Mouse (Mus musculus) cerebellum, adult 2 months (tissue): ENCODE measurements around the gene Cib1. TPM values are rescaled to one million over a fixed set of nuclear protein-coding genes. Genes with fewer than 3 reads are reported as not detected.

Source experiments
- DNase-seq, 2 experiments: peaks; one replicate each; pipeline ENCODE4 v3.0.0; 2021
- H3K27ac ChIP-seq: fragments of 200-500 bp; 2 replicates; pipeline ENCODE4 v1.5.1; 2012; ENCODE audit warnings: low read length, control low read depth, inconsistent platforms; ENCODE audit not compliant: insufficient read depth
- H3K27me3 ChIP-seq: fragments of 200-500 bp; 2 replicates; pipeline ENCODE4 v1.6.1; 2012; ENCODE audit warnings: inconsistent platforms, mild to moderate bottlenecking, low read length, moderate library complexity; ENCODE audit not compliant: control insufficient read depth, insufficient read depth
- H3K4me1 ChIP-seq: fragments of 200-500 bp; 2 replicates; pipeline ENCODE4 v1.6.1; 2011; ENCODE audit warnings: low read length; ENCODE audit not compliant: control insufficient read depth, insufficient read depth
- H3K4me3 ChIP-seq: fragments of 200-500 bp; replicated peaks from 2 replicates; pipeline ENCODE3; 2011; ENCODE audit warnings: mild to moderate bottlenecking, low read depth, low read length, control low read depth; ENCODE audit not compliant: insufficient read depth
- CTCF ChIP-seq: fragments of 200-500 bp; IDR thresholded peaks from 2 replicates; pipeline ENCODE4 v1.5.1; 2011; ENCODE audit warnings: low read depth, mild to moderate bottlenecking, control low read depth, low read length, moderate library complexity, borderline replicate concordance; ENCODE audit not compliant: insufficient read depth
- POLR2A ChIP-seq: fragments of 200-500 bp; IDR thresholded peaks from 2 replicates; pipeline ENCODE4 v1.6.1; 2011; ENCODE audit warnings: low read length, control low read depth, borderline replicate concordance; ENCODE audit not compliant: insufficient read depth
- WGBS: fragments of 180-500 bp; shearing (Covaris S2); methylation state at CpG from one replicate; pipeline ENCODE4 v1.1.7; 2018; 5-methylcytosine and 5-hydroxymethylcytosine counted together
- polyA plus RNA-seq: library from polyadenylated mRNA; depleted of rRNA; stranded (reverse); fragments of >200 nt; gene quantifications from 2 replicates; pipeline ENCODE4 v1.2.3, GENCODE M21; 2012

Gene Cib1
- polyA plus RNA-seq, 1 experiment = 40.1 TPM

DNA sequence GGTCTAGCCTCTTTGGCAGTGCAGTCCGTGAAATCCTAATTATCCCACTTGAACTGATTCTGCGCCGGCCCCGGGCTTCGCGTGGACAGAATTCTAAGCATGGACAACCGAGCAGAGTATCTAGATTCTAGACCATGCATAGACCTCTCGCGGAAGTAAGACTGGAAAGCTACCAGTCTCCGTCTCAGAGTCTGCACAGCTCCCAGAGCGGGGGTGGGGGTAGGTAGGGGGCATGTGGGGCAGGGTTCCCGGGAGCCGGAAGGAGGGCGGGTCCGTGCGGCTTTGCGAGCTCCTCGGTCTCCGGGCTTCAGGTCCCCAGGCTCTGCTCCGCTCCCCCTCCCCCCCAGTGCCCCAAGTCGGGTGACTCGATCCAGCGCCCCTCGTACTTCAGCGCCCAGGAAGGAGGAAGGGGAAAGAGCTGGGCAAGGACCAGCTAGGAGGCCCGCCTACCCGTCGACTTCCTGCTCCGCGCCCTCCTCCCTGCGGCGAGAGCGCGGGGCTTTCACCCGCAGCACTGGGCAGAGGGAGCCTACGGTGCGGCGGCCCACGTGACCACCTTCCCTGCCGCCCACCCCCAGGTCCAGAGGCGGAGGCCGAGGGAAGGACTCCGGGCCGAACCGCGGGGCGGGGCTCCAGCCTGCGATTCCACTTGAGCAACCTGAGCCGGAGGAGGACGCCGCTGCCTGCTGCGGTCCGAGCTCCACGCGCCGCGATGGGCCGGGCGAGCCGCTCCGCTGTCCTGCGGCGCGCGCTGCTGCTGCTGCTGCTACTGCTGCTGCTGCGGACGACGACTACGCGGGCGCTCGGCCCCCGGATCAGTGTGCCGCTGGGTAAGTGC lies 34.5 kb downstream of the Cib1 start:
- Histone ChIP-seq H3K4me1 (peaks cover 3% of the 10 kb centered on the region; the same call in 1 of the 2 replicates), H3K27me3 (no peaks in the 10 kb centered on the region), H3K4me3 (peak overlapping the region; percentile 82), H3K27ac (peak overlapping the region; percentile 63)
- under 1% methylated on average over 74 of the region's 74 CpGs for WGBS
- TF ChIP-seq CTCF = no peak
- TF ChIP-seq POLR2A = peak; percentile 42
- DNase-seq = peak; percentile 79 to 80

DNA sequence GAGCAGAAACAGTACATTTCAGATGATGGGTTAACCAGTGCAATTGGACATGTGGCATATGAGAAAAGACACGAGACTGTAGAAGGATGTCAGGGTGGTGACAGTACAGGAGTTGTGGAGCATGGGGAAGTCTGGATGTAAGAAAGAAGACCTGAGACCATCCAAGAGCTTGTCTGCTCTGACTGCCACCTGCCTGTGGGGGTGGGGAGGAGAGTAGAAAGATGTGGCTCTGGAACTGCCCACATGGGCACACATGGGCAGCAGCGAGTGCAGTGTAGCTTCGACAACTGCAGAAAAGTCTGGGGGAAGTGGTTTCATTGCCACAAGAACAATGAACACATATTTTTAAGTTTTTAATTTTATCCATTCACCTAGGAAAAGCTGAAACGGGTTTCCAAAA lies 35.2 kb downstream of the Cib1 start:
- no peak overlapping the region for H3K27ac ChIP-seq
- WGBS = 39% methylated on average over 4 of the region's 4 CpGs

DNA sequence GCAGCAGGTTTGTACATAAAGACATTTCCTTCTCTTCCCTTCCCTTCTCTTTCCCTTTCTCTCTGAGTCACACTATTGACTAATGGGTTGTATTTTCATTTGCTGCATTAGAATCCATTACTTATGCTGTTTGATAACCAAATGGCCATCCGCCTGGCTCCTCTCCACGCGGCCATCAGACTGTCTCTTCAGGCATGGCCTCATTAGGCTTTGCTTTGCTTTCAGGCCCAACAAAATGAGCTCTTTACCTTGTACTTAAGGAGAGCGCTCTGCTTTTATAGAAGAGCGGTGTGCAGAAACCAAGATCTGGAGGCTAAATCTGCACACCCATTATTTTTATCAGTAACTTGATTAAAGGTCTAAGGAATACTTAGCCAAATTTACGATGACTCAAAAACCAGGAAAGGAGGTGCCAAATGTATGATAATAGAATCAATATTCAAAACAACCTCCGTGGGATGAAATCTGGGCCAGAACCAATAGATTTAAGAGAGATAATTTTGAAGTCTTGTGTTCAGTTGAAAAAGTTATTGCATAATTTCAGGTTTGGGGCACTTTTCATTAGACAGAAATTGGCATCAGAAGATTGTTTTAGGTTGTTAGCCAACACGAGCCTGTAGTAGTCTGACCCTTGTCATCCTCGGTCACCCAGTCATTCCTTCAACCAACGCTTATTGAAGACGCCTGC lies 36.9 kb downstream of the Cib1 start:
- no peak for DNase-seq
- Histone ChIP-seq H3K27me3 (no peaks in the 10 kb centered on the region), H3K4me3 (no peak overlapping the region), H3K27ac (no peak overlapping the region), H3K4me1 (peaks cover 3% of the 10 kb centered on the region; the same call in 1 of the 2 replicates)
- TF ChIP-seq CTCF (no peak), POLR2A (no peak)
- 84% methylated on average over 10 of the region's 11 CpGs for WGBS

More for the DNA sequence above, 35.2 kb downstream of the Cib1 start:
- TF ChIP-seq CTCF (no peak), POLR2A (no peak)
- Histone ChIP-seq H3K4me1 (peaks cover 3% of the 10 kb centered on the region; the same call in 1 of the 2 replicates), H3K4me3 (no peak overlapping the region), H3K27me3 (no peaks in the 10 kb centered on the region)
- DNase-seq = peak in 1 of 2 experiments; percentile 9

DNA sequence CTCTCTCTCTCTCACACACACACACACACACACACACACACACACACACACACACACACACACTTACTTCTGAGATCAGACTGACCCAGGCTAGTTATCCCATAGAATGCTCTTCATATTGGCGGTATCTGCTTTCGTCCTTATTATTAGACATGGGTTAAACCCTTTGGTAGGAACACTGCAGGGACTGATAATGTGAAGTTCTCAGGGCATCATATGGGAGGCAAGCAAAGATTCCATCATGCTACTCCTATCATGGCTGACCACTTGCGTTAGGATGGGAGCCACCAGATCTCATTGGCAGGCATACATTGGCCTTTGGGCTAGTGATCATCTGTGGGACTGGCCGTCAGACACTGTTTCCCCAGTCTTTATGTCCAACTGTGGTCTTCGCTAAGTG lies 37.5 kb downstream of the Cib1 start:
- TF ChIP-seq POLR2A = no peak
- no peak for TF ChIP-seq CTCF
- Histone ChIP-seq H3K4me1 (peaks cover 3% of the 10 kb centered on the region; the same call in 1 of the 2 replicates), H3K27me3 (no peaks in the 10 kb centered on the region), H3K4me3 (no peak overlapping the region), H3K27ac (no peak overlapping the region)
- WGBS = 89% methylated on average over 5 of the region's 5 CpGs
- no peak for DNase-seq

DNA sequence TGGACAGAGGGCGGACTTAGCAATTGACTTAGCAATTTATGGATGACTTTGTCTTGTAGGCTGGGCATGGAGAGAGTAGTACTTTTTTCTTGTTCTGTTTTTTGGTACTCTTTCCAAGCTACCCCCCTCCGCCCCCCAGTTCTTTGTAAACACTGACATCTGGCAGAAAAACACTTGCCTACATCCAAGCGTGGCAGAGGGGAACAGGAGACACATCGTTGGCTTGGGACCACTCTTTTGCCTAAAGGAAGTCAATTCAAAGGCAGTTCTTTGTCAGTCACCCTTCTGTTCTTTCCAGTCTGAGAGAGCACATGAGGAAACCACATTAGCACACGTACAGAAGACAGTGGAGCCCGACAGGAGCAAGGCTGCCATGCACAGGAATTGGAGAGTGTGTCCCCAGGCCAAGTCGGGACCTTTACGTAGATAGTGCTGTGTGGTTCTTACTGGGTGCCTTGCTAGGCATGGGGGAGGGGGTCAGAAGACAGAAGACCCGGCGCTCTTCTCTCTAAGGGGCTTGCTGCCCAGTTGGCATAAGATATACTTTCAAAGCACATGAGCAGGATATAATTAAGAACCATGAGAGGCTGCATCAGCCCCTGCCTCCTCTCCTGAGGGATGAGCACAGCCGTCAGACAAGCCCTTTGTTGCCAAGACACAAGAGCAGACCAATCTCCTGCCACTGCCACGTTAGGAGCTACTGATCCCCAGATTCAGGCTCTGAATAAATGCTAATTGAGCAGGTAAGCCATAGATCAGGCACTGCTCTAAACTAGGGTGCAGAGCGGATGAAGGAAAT lies 38.5 kb downstream of the Cib1 start:
- Histone ChIP-seq H3K27ac (no peak overlapping the region), H3K27me3 (no peaks in the 10 kb centered on the region), H3K4me1 (peaks cover 3% of the 10 kb centered on the region; the same call in 1 of the 2 replicates), H3K4me3 (no peak overlapping the region)
- no peak for DNase-seq
- WGBS = 56% methylated on average over 13 of the region's 13 CpGs
- TF ChIP-seq POLR2A (no peak), CTCF (no peak)

DNA sequence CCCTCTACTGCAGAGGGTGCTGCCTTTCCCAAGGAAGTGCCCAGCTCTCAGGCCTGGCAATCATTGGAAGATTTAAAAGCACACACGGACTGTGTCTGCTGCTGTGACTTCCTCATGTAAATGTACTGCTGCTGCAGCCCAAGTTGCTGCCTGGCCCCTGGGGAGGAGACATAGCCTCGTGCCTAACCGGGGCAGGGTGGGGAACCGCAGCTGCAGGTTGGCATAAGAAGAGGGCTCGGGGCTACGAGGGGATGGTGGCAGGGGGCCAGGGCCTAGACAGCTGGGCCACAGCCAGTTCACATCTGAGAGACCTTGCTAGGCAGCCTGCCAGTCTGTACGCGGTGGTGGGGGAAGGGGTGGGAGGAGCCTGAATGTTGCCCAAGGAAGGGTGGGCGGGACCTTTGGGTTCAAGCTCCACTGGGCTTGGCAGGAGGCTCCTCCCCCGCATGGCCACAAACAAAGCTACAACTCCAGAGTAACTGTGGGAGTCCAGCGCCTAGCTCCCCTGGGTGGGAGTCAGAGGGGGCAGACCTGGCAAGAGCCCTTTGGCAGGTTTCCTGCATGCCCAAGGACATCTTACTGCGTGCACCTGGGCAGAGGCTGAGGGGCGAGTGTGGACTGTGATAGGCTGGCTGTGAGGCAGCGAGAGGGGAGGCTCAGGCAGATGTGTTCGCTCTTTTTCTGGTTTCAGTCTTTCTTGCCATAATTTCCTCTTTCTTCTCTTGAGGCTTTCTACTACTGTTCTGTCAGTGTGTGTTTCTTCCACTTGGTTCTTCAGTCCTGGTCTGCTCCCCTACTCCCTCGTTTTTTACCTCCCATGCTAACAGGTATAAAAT lies 40.2 kb downstream of the Cib1 start:
- H3K27ac ChIP-seq = no peak overlapping the region
- no peak for TF ChIP-seq POLR2A
- TF ChIP-seq CTCF = no peak
- DNase-seq = no peak
- H3K4me1 ChIP-seq = peaks cover 5% of the 10 kb centered on the region
- H3K27me3 ChIP-seq = no peaks in the 10 kb centered on the region
- no peak overlapping the region for H3K4me3 ChIP-seq
- 28% methylated on average over 16 of the region's 16 CpGs for WGBS

DNA sequence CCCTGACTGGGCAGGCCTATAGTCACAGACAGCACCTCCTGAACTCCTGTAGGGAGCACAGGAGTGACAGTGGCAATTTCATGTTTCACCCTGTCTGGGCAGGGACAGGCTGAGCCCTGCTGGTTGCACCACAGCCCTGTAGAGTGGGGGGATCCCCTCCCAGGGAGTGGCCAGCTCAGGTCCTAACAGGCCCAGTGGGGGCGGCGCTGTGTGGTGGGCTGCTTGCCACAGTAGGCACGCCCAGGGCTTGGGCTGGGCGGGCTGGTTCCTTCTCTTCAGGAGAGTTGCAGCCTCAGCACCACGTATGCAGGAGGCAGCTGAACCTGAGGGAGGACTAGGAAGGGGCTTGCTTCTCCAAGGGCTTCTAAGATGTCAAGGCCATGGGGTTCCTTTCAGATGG lies 41.2 kb downstream of the Cib1 start:
- DNase-seq = no peak
- Histone ChIP-seq H3K27me3 (no peaks in the 10 kb centered on the region), H3K4me1 (peaks cover 3% of the 10 kb centered on the region; the same call in 1 of the 2 replicates), H3K4me3 (no peak overlapping the region), H3K27ac (no peak overlapping the region)
- no peak for TF ChIP-seq POLR2A
- TF ChIP-seq CTCF = no peak
- 63% methylated on average over 5 of the region's 5 CpGs for WGBS
